Mouse (Mus musculus) heart, postnatal 0 days (tissue): Measurements from ENCODE around the gene Gm14403. TPM values are rescaled to one million over a fixed set of nuclear protein-coding genes. Genes with fewer than 3 reads are reported as not detected.
A peak's percentile ranks its signal among the peaks of the same experiment; 100 is the strongest.
"Not testable (repeated sequence)": the region's sequence is repeated elsewhere in the genome, so short reads cannot be mapped to it uniquely, and the experiment has no call there.

Experiments used
- ATAC-seq: fragments of 200-750 bp; cut with Nextera tagmentation; 2 replicates; pipeline ENCODE4 v1.8.0; 2017; ENCODE audit warnings: low read depth, moderate number of reproducible peaks, moderate library complexity; ENCODE audit not compliant: insufficient read depth
- DNase-seq: peaks from one replicate; pipeline ENCODE4 v3.0.0-alpha.2; 2016; ENCODE audit warnings: low spot score
- H3K27ac ChIP-seq: fragments of 300-500 bp; sonication (generic); 2 replicates; pipeline ENCODE4 v1.5.1; 2014; ENCODE audit warnings: low read depth, mild to moderate bottlenecking
- H3K27me3 ChIP-seq: fragments of 300-500 bp; sonication (generic); 2 replicates; pipeline ENCODE4 v1.6.1; 2014; ENCODE audit warnings: low read length, mixed read lengths; ENCODE audit not compliant: control insufficient read depth, insufficient read depth
- H3K36me3 ChIP-seq: fragments of 300-500 bp; sonication (generic); replicated peaks from 2 replicates; pipeline ENCODE4 v1.6.1; 2014; ENCODE audit warnings: low read length, mixed read lengths; ENCODE audit not compliant: control insufficient read depth, insufficient read depth
- H3K4me1 ChIP-seq: fragments of 300-500 bp; sonication (generic); 2 replicates; pipeline ENCODE4 v1.6.1; 2014; ENCODE audit warnings: antibody characterized with exemption; ENCODE audit not compliant: control insufficient read depth, insufficient read depth
- H3K4me2 ChIP-seq: fragments of 300-500 bp; sonication (generic); 2 replicates; pipeline ENCODE4 v1.6.1; 2014; ENCODE audit warnings: low read depth, mild to moderate bottlenecking, low read length, moderate library complexity
- H3K4me3 ChIP-seq: fragments of 300-500 bp; sonication (generic); 2 replicates; pipeline ENCODE4 v1.5.1; 2014; ENCODE audit warnings: low read depth, low read length
- H3K9ac ChIP-seq: fragments of 300-500 bp; sonication (generic); replicated peaks from 2 replicates; pipeline ENCODE4 v1.6.1; 2014; ENCODE audit warnings: low read depth, low read length, mixed read lengths
- H3K9me3 ChIP-seq: fragments of 300-500 bp; sonication (generic); replicated peaks from 2 replicates; pipeline ENCODE4 v1.6.1; 2016; ENCODE audit warnings: low read length; ENCODE audit not compliant: control insufficient read depth
- WGBS: fragments of 180-500 bp; shearing (Covaris S2); extraction: QIAGEN DNeasy Blood & Tissue Kit; methylation state at CpG from one replicate; pipeline ENCODE4 v1.1.7; 2014; 5-methylcytosine and 5-hydroxymethylcytosine counted together
- polyA plus RNA-seq: library from polyadenylated mRNA; unstranded; fragments of >200 nt; fragmentation: Nextera tagmentation; extraction: Ambion mirVana; gene quantifications from 2 replicates; pipeline ENCODE4 v1.2.1, GENCODE M21; 2015
- total RNA-seq: library from RNA; depleted of rRNA; stranded (reverse); fragments of >200 nt; gene quantifications from 2 replicates; pipeline ENCODE4 v1.2.3, GENCODE M21; 2014; ENCODE audit warnings: low replicate concordance; rRNA removed

The Gm14403 gene
- total RNA-seq, result 0.66 and 2.0 TPM in 2 replicates
- 6.0 and 6.1 TPM in 2 replicates for polyA plus RNA-seq

GRCm38 (mm10) chr2:177498067-177498466, at the start of gene Gm14403:
Gene Gm14403 (plus strand): TSS chr2:177498215.
- H3K9ac ChIP-seq, H3K9me3 ChIP-seq, ATAC-seq, H3K36me3 ChIP-seq, H3K27ac ChIP-seq, H3K4me1 ChIP-seq, H3K27me3 ChIP-seq: not testable (repeated sequence)
- peak; percentile 13 for DNase-seq
- H3K4me2 ChIP-seq, result peak within 1 kb of the TSS; percentile 56
- H3K4me3 ChIP-seq, result peak within 1 kb of the TSS; percentile 48
- 15% methylated on average over 7 of the region's 7 CpGs for whole genome bisulfite sequencing

- WGBS, result 3% methylated on average over 6 of the region's 9 CpGs
- H3K9me3 ChIP-seq, H3K9ac ChIP-seq, H3K4me1 ChIP-seq, H3K36me3 ChIP-seq, ATAC-seq, DNase-seq, H3K27me3 ChIP-seq: not testable (repeated sequence)
- Histone ChIP-seq H3K4me2 (peak within 1 kb of the TSS; percentile 52), H3K4me3 (peak within 1 kb of the TSS; percentile 44), H3K27ac (0 out of 2 replicates have a peak within 1 kb of the TSS, but pooled peaks have one; percentile 31)
These were observed 33.3 kb upstream of the Gm14403 start, which contains the start of gene Zfp970 for GRCm38 (mm10) chr2:177464676-177465075. Gene Zfp970 (plus strand): TSS chr2:177464733.

GRCm38 (mm10) chr2:177468222-177468621, 29.8 kb upstream of the Gm14403 start:
- DNase-seq, H3K36me3 ChIP-seq, H3K9ac ChIP-seq, H3K27ac ChIP-seq, H3K9me3 ChIP-seq, H3K4me2 ChIP-seq, ATAC-seq, H3K4me1 ChIP-seq, H3K27me3 ChIP-seq, H3K4me3 ChIP-seq: not testable (repeated sequence)

GRCm38 (mm10) chr2:177472261-177472660, 25.8 kb upstream of the Gm14403 start:
- not testable (repeated sequence) for DNase-seq

GRCm38 (mm10) chr2:177481971-177482370, 16.0 kb upstream of the Gm14403 start:
- not testable (repeated sequence) for H3K27me3 ChIP-seq, H3K9ac ChIP-seq, H3K36me3 ChIP-seq, H3K4me3 ChIP-seq, DNase-seq, H3K27ac ChIP-seq, H3K4me1 ChIP-seq, H3K9me3 ChIP-seq, H3K4me2 ChIP-seq, ATAC-seq
- 100% methylated on average over 1 of the region's 1 CpGs for WGBS

More at GRCm38 (mm10) chr2:177472261-177472660, 25.8 kb upstream of the Gm14403 start:
- H3K4me1 ChIP-seq, H3K4me2 ChIP-seq, ATAC-seq, H3K9me3 ChIP-seq, H3K4me3 ChIP-seq, H3K36me3 ChIP-seq, H3K27ac ChIP-seq, H3K9ac ChIP-seq, H3K27me3 ChIP-seq: not testable (repeated sequence)
- WGBS, result 61% methylated on average over 5 of the region's 10 CpGs

GRCm38 (mm10) chr2:177483238-177483948, 14.6 kb upstream of the Gm14403 start:
- H3K27ac ChIP-seq, H3K9ac ChIP-seq, H3K9me3 ChIP-seq, DNase-seq, H3K4me2 ChIP-seq, H3K4me1 ChIP-seq, H3K27me3 ChIP-seq, H3K4me3 ChIP-seq, H3K36me3 ChIP-seq, ATAC-seq: not testable (repeated sequence)
- 81% methylated on average over 11 of the region's 11 CpGs for WGBS

GRCm38 (mm10) chr2:177499182-177499581, 1.2 kb downstream of the Gm14403 start:
- DNase-seq, result not testable (repeated sequence)
- WGBS, result 35% methylated on average over 1 of the region's 1 CpGs

GRCm38 (mm10) chr2:177505211-177505719, 7.2 kb downstream of the Gm14403 start:
- not testable (repeated sequence) for H3K9ac ChIP-seq, H3K27me3 ChIP-seq, H3K27ac ChIP-seq, H3K9me3 ChIP-seq, DNase-seq, H3K4me2 ChIP-seq, H3K4me3 ChIP-seq, H3K4me1 ChIP-seq, ATAC-seq, H3K36me3 ChIP-seq
- 88% methylated on average over 1 of the region's 1 CpGs for WGBS

More at GRCm38 (mm10) chr2:177499182-177499581, 1.2 kb downstream of the Gm14403 start:
- H3K27me3 ChIP-seq, H3K36me3 ChIP-seq, H3K9me3 ChIP-seq, ATAC-seq, H3K9ac ChIP-seq, H3K4me2 ChIP-seq, H3K4me3 ChIP-seq, H3K27ac ChIP-seq, H3K4me1 ChIP-seq: not testable (repeated sequence)
